Mouse (Mus musculus): ENCODE measurements at regions not wholly inside any gene's neighbourhood (a gene's known extent, or its start where the extent isn't known, plus 50 kb on each side); places are given as distances from the start of the nearest gene placed in this dataset.

- TF ChIP-seq POLR2A (IDR thresholded peaks at IDR 0.05; ENCODE audit: borderline replicate concordance, control insufficient read depth, low read depth, low read length) (no peak), CTCF (IDR thresholded peaks at IDR 0.05; ENCODE audit: control insufficient read depth, insufficient read depth, low read length) (no peak)
Measured at GRCm38 (mm10) chr11:114233636-114234541, 167.0 kb upstream of the Sdk2 start.
